Mouse (Mus musculus) embryonic fibroblast, embryonic 13.5 days (primary cell): ENCODE data around the gene Bbof1.

Experiments
- CTCF ChIP-seq: IDR thresholded peaks from 2 replicates; pipeline ENCODE4 v1.5.1; 2011; ENCODE audit warnings: mild to moderate bottlenecking, control low read depth, low read length, moderate library complexity, borderline replicate concordance; ENCODE audit not compliant: insufficient read depth
- POLR2A ChIP-seq: IDR thresholded peaks from 2 replicates; pipeline ENCODE4 v1.6.1; 2011; ENCODE audit warnings: low read depth, mild to moderate bottlenecking, control low read depth, low read length, moderate library complexity

DNA sequence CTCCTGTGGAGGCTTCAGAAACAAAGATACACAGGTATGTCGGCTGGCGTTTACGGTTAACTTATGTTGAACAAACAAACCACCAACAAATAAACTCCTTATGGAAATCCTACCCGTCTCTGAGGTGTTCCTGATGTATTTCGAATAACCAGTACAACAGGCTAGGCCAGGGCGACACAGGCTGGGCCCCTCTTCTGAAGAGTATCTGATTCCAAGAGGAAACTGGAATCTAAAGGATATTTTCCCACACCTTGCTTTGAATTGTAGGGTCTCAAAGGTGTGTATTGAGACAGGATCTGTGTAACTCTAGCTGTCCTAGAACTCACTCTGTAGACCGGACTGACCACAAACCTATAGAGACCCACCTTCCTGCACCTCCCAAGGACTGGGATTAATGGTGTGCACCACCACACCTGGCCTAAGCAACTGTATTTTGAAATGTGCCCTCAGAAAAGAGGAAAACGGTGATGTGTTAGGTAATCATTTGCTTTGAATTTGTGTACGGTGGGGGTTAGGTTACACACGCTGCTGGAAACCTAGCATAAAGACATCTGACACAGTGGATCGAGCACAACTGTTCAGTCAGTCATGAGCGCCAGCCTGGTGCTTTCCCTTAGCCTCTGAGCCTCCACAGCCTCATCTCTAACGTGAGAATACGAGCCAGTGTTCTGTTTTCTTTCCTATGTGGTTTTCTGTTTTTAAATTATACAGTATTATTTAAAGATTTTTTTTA lies 11.8 kb upstream of the Bbof1 start:
- TF ChIP-seq POLR2A (no peak), CTCF (no peak)
